Mouse (Mus musculus): Measurements from ENCODE around the gene Tnks1bp1. TPM values are rescaled to one million over a fixed set of nuclear protein-coding genes. Genes with fewer than 3 reads are reported as not detected.

Tnks1bp1 gene
- total and polyA plus RNA-seq, 3 experiments = 1.5 to 7.5 (median 3.9) TPM

DNA sequence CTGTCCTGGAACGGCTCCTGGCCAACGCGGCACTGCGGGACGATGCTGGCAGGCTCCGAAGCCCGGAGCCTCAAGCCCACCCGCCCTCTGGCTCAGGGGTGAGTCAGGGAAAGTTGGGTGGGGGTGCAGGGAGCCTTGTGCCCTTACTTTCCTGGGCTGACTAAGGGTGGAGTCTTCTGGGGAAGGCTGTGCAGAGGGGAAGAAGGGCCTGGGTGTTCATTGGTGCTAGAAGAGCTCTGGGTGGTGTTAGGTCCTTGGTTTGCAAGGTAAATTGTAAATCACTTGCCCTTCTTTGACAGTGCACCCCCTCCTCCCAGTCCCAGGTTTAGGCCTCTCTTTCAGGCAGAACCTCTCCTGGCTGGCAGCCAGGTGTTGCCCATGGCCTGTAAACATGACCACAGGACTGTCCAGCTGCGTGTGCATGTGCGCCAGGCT is 13.3 kb downstream of the Tnks1bp1 start:
- peaks cover 0 to 7% of the 10 kb centered on the region in 2 experiments; a peak in 2 of 4 replicates for H3K4me1 ChIP-seq (ENCODE audit: control insufficient read depth in 1 of 2, insufficient read depth in 2 of 2)
- peaks cover 27 to 59% of the 10 kb centered on the region in 2 experiments for H3K36me3 ChIP-seq (replicated peaks in 1 of 2; ENCODE audit: control insufficient read depth in 1 of 2, insufficient read depth in 1 of 2, low read length in 1 of 2)
- H3K4me3 ChIP-seq (replicated peaks in 1 of 3; ENCODE audit: low read depth in 2 of 3, low read length in 2 of 3, poor library complexity in 1 of 3) = no peak overlapping the region
- no peaks in the 10 kb centered on the region for H3K79me2 ChIP-seq (replicated peaks; ENCODE audit: control insufficient read depth, extremely low read depth, insufficient read depth, poor library complexity, severe bottlenecking)
- no peaks in the 10 kb centered on the region for H3K9me3 ChIP-seq (replicated peaks; ENCODE audit: low read length)
- dilution Hi-C loops (cut with MboI; ENCODE audit: extremely low pct_ligation_motif_present, extremely low pct_unique_long_range_greater_than_20kb, low sequenced_read_pairs) (no loop called here), in situ Hi-C loops (cut with MboI; ENCODE audit: low pct_ligation_motif_present, low pct_unique_long_range_greater_than_20kb, low sequenced_read_pairs) (no loop called here)
- TF ChIP-seq IRF4 (IDR thresholded peaks at IDR 0.05; ENCODE audit: low read depth, low read length) (no peak), TCF12 (IDR thresholded peaks at IDR 0.05; ENCODE audit: low read depth, low read length) (no peak)
- no peak for DNase-seq (ENCODE audit: extremely low read depth)
- H3K27ac ChIP-seq (ENCODE audit: insufficient read depth, low read depth) = no peak overlapping the region
- no peak overlapping the region for H3K9ac ChIP-seq (ENCODE audit: insufficient read depth, low read depth)
- H3K4me2 ChIP-seq (ENCODE audit: insufficient read depth, low read depth, poor library complexity, severe bottlenecking) = no peak overlapping the region
- no peaks in the 10 kb centered on the region for H3K27me3 ChIP-seq (replicated peaks)

DNA sequence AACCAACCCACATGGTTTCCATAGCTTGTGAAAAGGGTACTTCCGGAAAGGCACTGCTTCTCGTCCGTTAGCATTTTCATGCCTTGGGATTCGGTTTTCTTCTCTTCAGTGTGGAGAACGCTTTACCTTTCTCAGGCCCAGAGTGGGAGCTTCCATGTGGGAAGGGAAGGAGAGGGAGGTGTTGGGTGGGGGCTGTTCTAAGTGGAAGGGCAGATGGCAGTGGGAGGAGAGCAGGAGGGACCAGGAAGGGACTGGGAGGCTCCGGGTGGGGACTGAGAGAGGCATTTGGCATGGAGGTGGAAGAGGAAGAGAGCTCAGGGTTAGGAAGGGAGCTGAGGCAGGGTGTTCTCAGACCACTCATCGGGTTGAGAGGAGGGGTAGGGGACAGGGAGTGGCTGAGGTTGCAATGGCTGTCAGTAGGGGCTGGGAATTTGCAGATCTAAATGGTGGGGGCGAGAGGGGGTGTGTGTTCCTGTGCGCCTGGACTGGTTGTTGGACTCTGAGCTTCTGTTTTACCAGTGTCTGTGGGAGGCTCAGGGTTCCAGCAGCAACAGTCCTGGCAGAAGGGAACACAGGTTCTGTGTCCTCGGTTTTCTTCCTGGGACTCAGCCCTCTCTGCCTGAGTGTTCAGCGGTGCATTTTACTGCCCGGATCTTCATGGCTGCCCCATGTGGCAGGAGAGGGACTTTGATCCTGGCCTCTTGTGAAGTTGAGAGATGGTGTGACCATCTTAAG is 17.5 kb downstream of the Tnks1bp1 start:
- Histone ChIP-seq H3K9ac (ENCODE audit: insufficient read depth, low read depth) (no peak overlapping the region), H3K4me2 (ENCODE audit: insufficient read depth, low read depth, poor library complexity, severe bottlenecking) (no peak overlapping the region), H3K27ac (ENCODE audit: insufficient read depth, low read depth) (no peak overlapping the region), H3K4me3 (replicated peaks in 1 of 3; ENCODE audit: low read depth in 2 of 3, low read length in 2 of 3, poor library complexity in 1 of 3) (no peak overlapping the region), H3K9me3 (replicated peaks; ENCODE audit: low read length) (no peaks in the 10 kb centered on the region), H3K36me3 (replicated peaks in 1 of 2; ENCODE audit: control insufficient read depth in 1 of 2, insufficient read depth in 1 of 2, low read length in 1 of 2) (peaks cover 12 to 29% of the 10 kb centered on the region in 2 experiments), H3K27me3 (replicated peaks) (no peaks in the 10 kb centered on the region), H3K4me1 (ENCODE audit: control insufficient read depth in 1 of 2, insufficient read depth in 2 of 2) (no peaks in the 10 kb centered on the region), H3K79me2 (replicated peaks; ENCODE audit: control insufficient read depth, extremely low read depth, insufficient read depth, poor library complexity, severe bottlenecking) (no peaks in the 10 kb centered on the region)
- in situ Hi-C loops (cut with MboI; ENCODE audit: low pct_ligation_motif_present, low pct_unique_long_range_greater_than_20kb, low sequenced_read_pairs) (no loop called here), dilution Hi-C loops (cut with MboI; ENCODE audit: extremely low pct_ligation_motif_present, extremely low pct_unique_long_range_greater_than_20kb, low sequenced_read_pairs) (no loop called here)
- TF ChIP-seq BHLHE40 (IDR thresholded peaks at IDR 0.05; ENCODE audit: low read depth, low read length) = no peak
- no peak for TF ChIP-seq USF1 (IDR thresholded peaks at IDR 0.05; ENCODE audit: low read depth, low read length)
- no peak for TF ChIP-seq SMC3 (IDR thresholded peaks at IDR 0.05; ENCODE audit: low read depth, low read length)
- no peak for TF ChIP-seq E2F4 (IDR thresholded peaks at IDR 0.05; ENCODE audit: insufficient replicate concordance, low read depth, low read length)
- no peak for TF ChIP-seq KAT2A (IDR thresholded peaks at IDR 0.05; ENCODE audit: insufficient replicate concordance, low read length)
- no peak for TF ChIP-seq TBP (conservative IDR thresholded peaks at IDR 0.05; ENCODE audit: low read depth, low read length)
- TF ChIP-seq MAFK (IDR thresholded peaks at IDR 0.05; ENCODE audit: insufficient replicate concordance, low read length) = no peak
- no peak for TF ChIP-seq CTCF (conservative IDR thresholded peaks at IDR 0.05 in 1 of 2, IDR thresholded peaks at IDR 0.05 in 1 of 2; ENCODE audit: low read depth in 2 of 2, low read length in 2 of 2)
- TF ChIP-seq JUN (IDR thresholded peaks at IDR 0.05; ENCODE audit: insufficient read depth, low read depth, low read length) = no peak
- no peak for TF ChIP-seq UBTF (IDR thresholded peaks at IDR 0.05; ENCODE audit: low read depth, low read length)
- no peak for TF ChIP-seq IRF4 (IDR thresholded peaks at IDR 0.05; ENCODE audit: low read depth, low read length)
- no peak for TF ChIP-seq RCOR1 (conservative IDR thresholded peaks at IDR 0.05; ENCODE audit: low read depth, low read length)
- TF ChIP-seq ELF1 (IDR thresholded peaks at IDR 0.05; ENCODE audit: low read depth, low read length) = no peak
- no peak for TF ChIP-seq PAX5 (IDR thresholded peaks at IDR 0.05; ENCODE audit: low read length)
- no peak for TF ChIP-seq USF2 (conservative IDR thresholded peaks at IDR 0.05; ENCODE audit: low read depth, low read length)
- TF ChIP-seq NELFE (IDR thresholded peaks at IDR 0.05; ENCODE audit: low read depth, low read length) = no peak
- DNase-seq (ENCODE audit: extremely low read depth) = no peak
